Mouse (Mus musculus) cerebral cortex, adult 2 months (tissue): ENCODE measurements around the gene Hormad2.

Source experiments
- WGBS: fragments of 180-500 bp; shearing (Covaris S2); methylation state at CpG from one replicate; pipeline ENCODE4 v1.1.7; 2018; 5-methylcytosine and 5-hydroxymethylcytosine counted together

Gene Hormad2

GRCm38 (mm10) chr11:4336693-4337283, 104.1 kb downstream of the Hormad2 start:
- 92% methylated on average over 8 of the region's 8 CpGs for WGBS

GRCm38 (mm10) chr11:4335810-4336692, 104.9 kb downstream of the Hormad2 start:
- 56% methylated on average over 10 of the region's 10 CpGs for WGBS

GRCm38 (mm10) chr11:4332961-4333360, 107.9 kb downstream of the Hormad2 start:
- 94% methylated on average over 2 of the region's 2 CpGs for WGBS

- 83% methylated on average over 3 of the region's 3 CpGs for WGBS
Observed at GRCm38 (mm10) chr11:4328188-4328587, 112.7 kb downstream of the Hormad2 start.

- WGBS, result 74% methylated on average over 11 of the region's 11 CpGs
Observed at GRCm38 (mm10) chr11:4323481-4323880, 117.4 kb downstream of the Hormad2 start.

- WGBS, result 77% methylated on average over 6 of the region's 6 CpGs
Observed at GRCm38 (mm10) chr11:4322943-4323342, 118.0 kb downstream of the Hormad2 start.

- 81% methylated on average over 4 of the region's 4 CpGs for WGBS
Observed at GRCm38 (mm10) chr11:4320876-4321275, 120.0 kb downstream of the Hormad2 start.

GRCm38 (mm10) chr11:4319212-4319955, 121.5 kb downstream of the Hormad2 start:
- WGBS, result 77% methylated on average over 14 of the region's 14 CpGs

GRCm38 (mm10) chr11:4318011-4318410, 122.9 kb downstream of the Hormad2 start:
- WGBS, result 89% methylated on average over 3 of the region's 3 CpGs

- 70% methylated on average over 5 of the region's 5 CpGs for WGBS
Observed at GRCm38 (mm10) chr11:4317287-4317686, 123.6 kb downstream of the Hormad2 start.

GRCm38 (mm10) chr11:4312180-4312579, 128.7 kb downstream of the Hormad2 start:
- WGBS, result 91% methylated on average over 4 of the region's 4 CpGs

- 86% methylated on average over 4 of the region's 4 CpGs for WGBS
Observed at GRCm38 (mm10) chr11:4310324-4310723, 130.6 kb downstream of the Hormad2 start.

- WGBS, result 86% methylated on average over 4 of the region's 4 CpGs
Observed at GRCm38 (mm10) chr11:4309613-4310012, 131.3 kb downstream of the Hormad2 start.

GRCm38 (mm10) chr11:4308514-4309450, 132.1 kb downstream of the Hormad2 start:
- 67% methylated on average over 25 of the region's 25 CpGs for WGBS

- 68% methylated on average over 6 of the region's 6 CpGs for WGBS
Observed at GRCm38 (mm10) chr11:4308060-4308513, 132.8 kb downstream of the Hormad2 start.

- WGBS, result 84% methylated on average over 2 of the region's 2 CpGs
Observed at GRCm38 (mm10) chr11:4306086-4306485, 134.8 kb downstream of the Hormad2 start.

GRCm38 (mm10) chr11:4305090-4305489, 135.8 kb downstream of the Hormad2 start:
- 93% methylated on average over 4 of the region's 4 CpGs for WGBS

- 84% methylated on average over 4 of the region's 4 CpGs for WGBS
Observed at GRCm38 (mm10) chr11:4304203-4304602, 136.7 kb downstream of the Hormad2 start.

- WGBS, result 73% methylated on average over 9 of the region's 9 CpGs
Observed at GRCm38 (mm10) chr11:4303033-4303432, 137.9 kb downstream of the Hormad2 start.

GRCm38 (mm10) chr11:4302363-4302913, 138.5 kb downstream of the Hormad2 start:
- 75% methylated on average over 5 of the region's 5 CpGs for WGBS

- WGBS, result 78% methylated on average over 3 of the region's 3 CpGs
Observed at GRCm38 (mm10) chr11:4300683-4301082, 140.2 kb downstream of the Hormad2 start.
